Mouse (Mus musculus): Measurements from ENCODE around the gene Tenm4.

GRCm38 (mm10) chr7:96466761-96467160 lies 295.7 kb downstream of the Tenm4 start:
- TF ChIP-seq CTCF (IDR thresholded peaks at IDR 0.05; ENCODE audit: low read depth) (no peak), EP300 (IDR thresholded peaks at IDR 0.05; ENCODE audit: low read depth) (no peak)

Measured in heart, postnatal 0 days (tissue).